Mouse (Mus musculus): Measurements from ENCODE around the gene Ttc12.

- TF ChIP-seq CTCF (conservative IDR thresholded peaks at IDR 0.05 in 1 of 2, IDR thresholded peaks at IDR 0.05 in 1 of 2; ENCODE audit: low read depth in 2 of 2, low read length in 2 of 2) (no peak), SMC3 (IDR thresholded peaks at IDR 0.05; ENCODE audit: low read depth, low read length) (no peak), HCFC1 (IDR thresholded peaks at IDR 0.05; ENCODE audit: low read depth, low read length) (no peak), JUND (conservative IDR thresholded peaks at IDR 0.05; ENCODE audit: low read depth, low read length) (no peak), ZNF384 (IDR thresholded peaks at IDR 0.05; ENCODE audit: low read depth, low read length) (no peak), ELF1 (IDR thresholded peaks at IDR 0.05; ENCODE audit: low read depth, low read length) (no peak)
Measured at GRCm38 (mm10) chr9:49533455-49533854, 47.4 kb upstream of the Ttc12 start.
